Mouse (Mus musculus): ENCODE results near the gene Rbm24.

DNA sequence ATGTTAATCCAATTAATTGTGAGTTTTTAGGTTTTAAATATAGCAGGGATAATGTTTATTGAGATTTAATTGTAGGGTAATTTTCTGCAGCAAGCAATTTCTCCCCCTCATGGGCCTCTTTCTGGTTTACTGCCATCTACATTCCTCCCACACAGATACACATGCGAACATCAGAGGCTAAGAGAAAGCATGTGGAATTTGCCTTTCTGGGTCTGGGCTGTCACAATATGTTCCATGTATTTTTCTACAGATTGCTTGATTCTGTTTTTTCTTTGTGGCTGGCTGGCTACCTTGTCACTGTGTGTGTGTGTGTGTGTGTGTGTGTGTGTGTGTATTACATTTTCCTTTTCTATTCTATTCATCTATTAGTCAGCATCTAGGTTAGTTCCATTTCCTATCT, 42.9 kb upstream of the Rbm24 start:
- no peak for TF ChIP-seq HCFC1 (IDR thresholded peaks at IDR 0.05; ENCODE audit: borderline replicate concordance, insufficient read depth, low read length)
- no peak for TF ChIP-seq ZC3H11A (IDR thresholded peaks at IDR 0.05; ENCODE audit: borderline replicate concordance, low read depth, low read length)
- no peak for TF ChIP-seq MAFK (IDR thresholded peaks at IDR 0.05; ENCODE audit: insufficient read depth, low read depth, low read length)

Data from ES-E14 (cell line).